Mouse (Mus musculus) C3H10T1/2 (cell line): ENCODE results near the gene Ankrd44. TPM values are rescaled to one million over a fixed set of nuclear protein-coding genes. Genes with fewer than 3 reads are reported as not detected.

Source experiments
- polyA plus RNA-seq, 2 experiments: library from polyadenylated mRNA; unstranded; fragments of >200 nt; fragmentation: generic; extraction: Trizol; gene quantifications; one replicate each; pipeline ENCODE4 v1.2.1; 2012; ENCODE audit warnings: missing spikeins in 2 of 2

Ankrd44 gene
- 1 to 10 TPM in 1 of 2 experiments, under 1 TPM in 1; 0.28 to 6.6 TPM for polyA plus RNA-seq

GRCm38 (mm10) chr1:54925971-54926771 lies at the start of gene Ankrd44:
TSS of gene Ankrd44 (minus strand) at chr1:54926387.

Other genes with a start within 250 kb of the Ankrd44 start
- gene Sf3b1, start 101.1 kb upstream of the Ankrd44 start, polyA plus RNA-seq: 10 to 100 TPM in 1 of 2 experiments, 1 to 10 TPM in 1; 2.1 to 21.1 TPM
- gene Coq10b, start 126.4 kb upstream of the Ankrd44 start, polyA plus RNA-seq: 1 to 10 TPM; 1.6 to 2.9 TPM
- gene Hspe1, start 161.7 kb upstream of the Ankrd44 start, polyA plus RNA-seq: 100 to 1,000 TPM; 253 to 330 TPM
- gene Hspd1, start 161.9 kb upstream of the Ankrd44 start, polyA plus RNA-seq: 10 to 100 TPM; 36.1 to 61.1 TPM
- 1 to 10 TPM; 1.1 to 6.1 TPM for gene Mob4, start 204.8 kb upstream of the Ankrd44 start, polyA plus RNA-seq